Mouse (Mus musculus): ENCODE data around the gene Extl2. TPM values are rescaled to one million over a fixed set of nuclear protein-coding genes. Genes with fewer than 3 reads are reported as not detected.
A peak's percentile ranks its signal among the peaks of the same experiment; 100 is the strongest.

Gene Extl2
- polyA plus RNA-seq, 1 experiment from 2014 or later: 19.9 TPM

- Histone ChIP-seq H3K4me3 (replicated peaks) (no peak overlapping the region), H3K9ac (no peak overlapping the region), H3K36me3 (no peaks in the 10 kb centered on the region), H3K9me3 (replicated peaks) (no peaks in the 10 kb centered on the region), H3K27ac (no peak overlapping the region), H3K4me1 (no peaks in the 10 kb centered on the region), H3K27me3 (no peaks in the 10 kb centered on the region), H3K4me2 (no peak overlapping the region)
- 89% methylated on average over 13 of the region's 13 CpGs for WGBS
- ATAC-seq (replicated peaks; ENCODE audit: low FRiP score): no peak
These were observed 8.9 kb downstream of the Extl2 start for GRCm38 (mm10) chr3:116016116-116016515.

- WGBS: 74% methylated on average over 4 of the region's 4 CpGs
These were observed 11.3 kb downstream of the Extl2 start for GRCm38 (mm10) chr3:116018606-116019005.

GRCm38 (mm10) chr3:116019136-116019535 lies 11.9 kb downstream of the Extl2 start:
- no peaks in the 10 kb centered on the region for H3K4me1 ChIP-seq
- no peak for ATAC-seq (replicated peaks; ENCODE audit: low FRiP score)
- WGBS: 91% methylated on average over 5 of the region's 5 CpGs
- no peaks in the 10 kb centered on the region for H3K9me3 ChIP-seq (replicated peaks)
- no peak overlapping the region for H3K27ac ChIP-seq
- no peak overlapping the region for H3K4me2 ChIP-seq
- no peak overlapping the region for H3K4me3 ChIP-seq (replicated peaks)
- H3K27me3 ChIP-seq: no peaks in the 10 kb centered on the region
- H3K36me3 ChIP-seq: no peaks in the 10 kb centered on the region
- no peak overlapping the region for H3K9ac ChIP-seq

More at GRCm38 (mm10) chr3:116018606-116019005, 11.3 kb downstream of the Extl2 start:
- Histone ChIP-seq H3K27me3 (no peaks in the 10 kb centered on the region), H3K36me3 (no peaks in the 10 kb centered on the region), H3K9ac (no peak overlapping the region), H3K9me3 (replicated peaks) (no peaks in the 10 kb centered on the region), H3K27ac (no peak overlapping the region), H3K4me2 (no peak overlapping the region), H3K4me3 (replicated peaks) (no peak overlapping the region), H3K4me1 (no peaks in the 10 kb centered on the region)
- no peak for ATAC-seq (replicated peaks; ENCODE audit: low FRiP score)

DNA sequence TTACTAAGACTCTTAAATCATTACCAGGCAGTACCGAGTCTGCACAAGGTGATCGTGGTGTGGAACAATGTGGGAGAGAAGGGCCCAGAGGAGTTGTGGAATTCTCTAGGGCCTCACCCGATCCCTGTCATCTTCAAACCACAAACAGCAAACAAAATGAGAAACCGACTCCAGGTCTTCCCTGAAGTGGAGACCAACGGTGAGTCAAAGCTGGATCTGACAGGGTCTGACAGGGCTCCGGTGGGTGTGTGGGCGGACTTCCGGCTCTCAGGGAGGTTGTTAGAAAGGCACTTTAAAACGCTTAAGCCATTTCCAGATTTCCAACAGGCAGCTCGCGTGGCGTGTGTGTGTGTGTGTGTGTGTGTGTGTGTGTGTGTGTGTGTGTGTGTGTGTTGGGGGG lies 17.0 kb downstream of the Extl2 start:
- Histone ChIP-seq H3K9ac (no peak overlapping the region), H3K9me3 (replicated peaks) (no peaks in the 10 kb centered on the region), H3K27me3 (no peaks in the 10 kb centered on the region), H3K4me2 (no peak overlapping the region), H3K4me1 (no peaks in the 10 kb centered on the region), H3K4me3 (replicated peaks) (no peak overlapping the region), H3K27ac (no peak overlapping the region), H3K36me3 (peaks cover 12% of the 10 kb centered on the region)
- ATAC-seq (replicated peaks; ENCODE audit: low FRiP score): no peak
- 71% methylated on average over 12 of the region's 12 CpGs for WGBS

DNA sequence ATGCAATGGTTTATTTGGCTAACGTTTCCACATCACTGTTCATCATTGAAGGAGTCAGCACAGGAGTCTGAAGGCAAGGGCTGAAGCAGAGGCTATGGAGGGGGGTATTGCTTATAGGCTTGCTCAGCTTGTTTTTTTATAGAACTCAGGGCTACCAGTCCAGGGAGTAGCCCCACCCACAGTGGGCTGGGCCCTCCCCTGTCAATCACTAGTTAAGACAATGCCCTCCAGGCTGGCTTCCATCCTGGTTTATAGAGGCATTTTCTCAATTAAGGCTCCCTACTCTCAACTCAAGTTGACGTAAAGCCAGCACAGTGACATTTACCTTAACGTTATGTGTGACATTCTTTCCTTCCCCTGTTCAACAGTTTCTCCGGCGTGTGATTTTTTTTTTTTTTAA lies 17.4 kb downstream of the Extl2 start:
- H3K4me3 ChIP-seq (replicated peaks): no peak overlapping the region
- ATAC-seq (replicated peaks; ENCODE audit: low FRiP score): no peak
- H3K27ac ChIP-seq: no peak overlapping the region
- no peaks in the 10 kb centered on the region for H3K9me3 ChIP-seq (replicated peaks)
- H3K36me3 ChIP-seq: peaks cover 12% of the 10 kb centered on the region
- no peaks in the 10 kb centered on the region for H3K4me1 ChIP-seq
- H3K27me3 ChIP-seq: no peaks in the 10 kb centered on the region
- H3K9ac ChIP-seq: no peak overlapping the region
- no peak overlapping the region for H3K4me2 ChIP-seq
- WGBS: 76% methylated on average over 5 of the region's 5 CpGs

- ATAC-seq (replicated peaks; ENCODE audit: low FRiP score): no peak
- WGBS: 90% methylated on average over 10 of the region's 10 CpGs
These were observed 18.4 kb downstream of the Extl2 start for GRCm38 (mm10) chr3:116025701-116026100.

GRCm38 (mm10) chr3:116026996-116027395 lies 19.7 kb downstream of the Extl2 start:
- no peak for ATAC-seq (replicated peaks; ENCODE audit: low FRiP score)
- Histone ChIP-seq H3K4me1 (no peaks in the 10 kb centered on the region), H3K36me3 (peaks cover 12% of the 10 kb centered on the region), H3K4me3 (replicated peaks) (no peak overlapping the region), H3K4me2 (no peak overlapping the region), H3K27ac (no peak overlapping the region), H3K27me3 (no peaks in the 10 kb centered on the region), H3K9me3 (replicated peaks) (no peaks in the 10 kb centered on the region), H3K9ac (no peak overlapping the region)
- WGBS: 94% methylated on average over 20 of the region's 20 CpGs

More at GRCm38 (mm10) chr3:116025701-116026100, 18.4 kb downstream of the Extl2 start:
- H3K9me3 ChIP-seq (replicated peaks): no peaks in the 10 kb centered on the region
- H3K36me3 ChIP-seq: peaks cover 12% of the 10 kb centered on the region
- H3K27ac ChIP-seq: no peak overlapping the region
- H3K4me2 ChIP-seq: no peak overlapping the region
- no peaks in the 10 kb centered on the region for H3K27me3 ChIP-seq
- no peak overlapping the region for H3K9ac ChIP-seq
- no peaks in the 10 kb centered on the region for H3K4me1 ChIP-seq
- no peak overlapping the region for H3K4me3 ChIP-seq (replicated peaks)

DNA sequence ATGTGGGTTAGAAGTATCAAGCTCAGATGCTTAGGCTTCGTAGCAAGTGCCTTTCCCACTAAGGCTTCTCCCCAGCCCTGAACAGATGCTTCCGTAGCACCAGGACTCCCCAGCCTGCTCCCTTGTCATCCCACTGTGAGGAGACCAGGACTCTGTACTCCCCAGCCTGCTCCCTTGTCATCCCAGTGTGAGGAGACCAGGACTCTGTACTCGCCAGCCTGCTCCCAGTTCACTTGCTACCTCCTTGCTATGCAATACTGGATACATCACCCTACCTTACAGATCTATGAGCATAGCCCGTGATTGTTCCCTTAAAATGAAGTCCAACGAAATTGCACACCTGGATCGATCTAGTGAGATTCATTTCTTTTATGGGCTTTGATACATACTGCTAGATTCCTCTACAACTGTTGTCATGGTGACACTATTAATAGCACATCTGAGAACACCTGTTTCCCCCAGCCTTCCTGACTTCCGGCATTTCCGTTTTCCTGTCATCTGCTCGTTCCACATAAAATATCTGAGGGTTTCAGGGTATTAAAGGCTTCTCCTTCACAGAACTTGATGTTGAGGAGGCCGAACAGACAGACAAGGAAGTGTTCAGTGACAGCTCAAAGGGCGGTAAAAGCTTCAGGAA lies 23.0 kb downstream of the Extl2 start:
- ATAC-seq (replicated peaks; ENCODE audit: low FRiP score): 0 out of 2 replicates have a peak, but pooled peaks have one; percentile 40
- Histone ChIP-seq H3K4me1 (no peaks in the 10 kb centered on the region), H3K27ac (no peak overlapping the region), H3K9ac (no peak overlapping the region), H3K27me3 (no peaks in the 10 kb centered on the region; the same call in 1 of the 2 replicates), H3K4me3 (replicated peaks) (no peak overlapping the region), H3K9me3 (replicated peaks) (no peaks in the 10 kb centered on the region), H3K4me2 (no peak overlapping the region), H3K36me3 (peaks cover 12% of the 10 kb centered on the region)
- 59% methylated on average over 11 of the region's 11 CpGs for WGBS

- H3K4me1 ChIP-seq: no peaks in the 10 kb centered on the region
- H3K9me3 ChIP-seq (replicated peaks): no peaks in the 10 kb centered on the region
- ATAC-seq (replicated peaks; ENCODE audit: low FRiP score): peak; percentile 22; the same call in 1 of the 2 replicates
- H3K4me2 ChIP-seq: no peak overlapping the region
- 50% methylated on average over 6 of the region's 6 CpGs for WGBS
- H3K4me3 ChIP-seq (replicated peaks): no peak overlapping the region
- no peaks in the 10 kb centered on the region; the same call in 1 of the 2 replicates for H3K27me3 ChIP-seq
- no peak overlapping the region for H3K9ac ChIP-seq
- H3K36me3 ChIP-seq: no peaks in the 10 kb centered on the region
- H3K27ac ChIP-seq: no peak overlapping the region
These were observed 26.1 kb downstream of the Extl2 start for GRCm38 (mm10) chr3:116033218-116033870.

- Histone ChIP-seq H3K36me3 (no peaks in the 10 kb centered on the region), H3K4me3 (replicated peaks) (no peak overlapping the region), H3K27me3 (no peaks in the 10 kb centered on the region; the same call in 1 of the 2 replicates), H3K27ac (no peak overlapping the region), H3K9ac (no peak overlapping the region), H3K4me1 (no peaks in the 10 kb centered on the region), H3K4me2 (no peak overlapping the region), H3K9me3 (replicated peaks) (no peaks in the 10 kb centered on the region)
- WGBS: 56% methylated on average over 3 of the region's 3 CpGs
- ATAC-seq (replicated peaks; ENCODE audit: low FRiP score): 0 out of 2 replicates have a peak, but pooled peaks have one; percentile 49
These were observed 26.6 kb downstream of the Extl2 start for GRCm38 (mm10) chr3:116033871-116034222.

- no peak for ATAC-seq (replicated peaks; ENCODE audit: low FRiP score)
- Histone ChIP-seq H3K27me3 (no peaks in the 10 kb centered on the region), H3K9ac (no peak overlapping the region), H3K4me1 (no peaks in the 10 kb centered on the region), H3K4me3 (replicated peaks) (no peak overlapping the region), H3K36me3 (no peaks in the 10 kb centered on the region), H3K27ac (no peak overlapping the region), H3K4me2 (no peak overlapping the region), H3K9me3 (replicated peaks) (no peaks in the 10 kb centered on the region)
- WGBS: 83% methylated on average over 3 of the region's 3 CpGs
These were observed 33.5 kb downstream of the Extl2 start for GRCm38 (mm10) chr3:116040776-116041175.

DNA sequence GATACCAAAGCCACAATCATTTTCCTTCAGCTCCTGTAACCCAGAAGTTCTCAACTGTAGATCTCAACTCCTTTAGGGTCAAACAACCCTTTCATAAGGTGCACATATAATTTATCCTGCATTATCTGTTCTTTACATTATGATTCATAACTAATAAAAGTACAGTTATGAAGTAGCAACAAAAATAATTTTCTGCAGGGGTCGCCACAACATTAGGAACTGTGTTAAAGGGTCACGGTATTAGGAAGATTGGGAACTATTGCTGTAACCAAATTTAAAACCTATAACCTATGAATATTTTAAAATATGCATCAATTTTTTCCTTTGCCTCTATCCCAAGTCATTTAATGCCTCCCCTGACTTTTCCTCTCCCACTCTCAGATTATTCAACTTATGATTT lies 38.7 kb downstream of the Extl2 start:
- Histone ChIP-seq H3K36me3 (no peaks in the 10 kb centered on the region), H3K27ac (no peak overlapping the region), H3K27me3 (no peaks in the 10 kb centered on the region), H3K4me3 (replicated peaks) (no peak overlapping the region), H3K9me3 (replicated peaks) (no peaks in the 10 kb centered on the region), H3K4me1 (no peaks in the 10 kb centered on the region), H3K9ac (no peak overlapping the region), H3K4me2 (no peak overlapping the region)
- no peak for ATAC-seq (replicated peaks; ENCODE audit: low FRiP score)
- 86% methylated on average over 2 of the region's 2 CpGs for WGBS

Data from kidney, embryonic 15.5 days (tissue).